Mouse (Mus musculus) embryonic facial prominence, embryonic 13.5 days (tissue): ENCODE measurements around the gene Tnfrsf4. TPM values are rescaled to one million over a fixed set of nuclear protein-coding genes. Genes with fewer than 3 reads are reported as not detected.

Experiments
- ATAC-seq: fragments of 200-750 bp; cut with Nextera tagmentation; 2 replicates; pipeline ENCODE4 v1.8.0; 2017; ENCODE audit warnings: low read depth; ENCODE audit not compliant: insufficient number of reproducible peaks, insufficient read depth, low FRiP score, low TSS enrichment
- H3K27ac ChIP-seq: fragments of 300-500 bp; sonication (generic); 2 replicates; pipeline ENCODE4 v1.5.1; 2015; ENCODE audit warnings: moderate library complexity, mild to moderate bottlenecking, inconsistent platforms
- H3K27me3 ChIP-seq: fragments of 300-500 bp; sonication (generic); 2 replicates; pipeline ENCODE4 v1.6.1; 2015; ENCODE audit warnings: mild to moderate bottlenecking, inconsistent platforms
- H3K36me3 ChIP-seq: fragments of 300-500 bp; sonication (generic); 2 replicates; pipeline ENCODE4 v1.6.1; 2015; ENCODE audit warnings: mild to moderate bottlenecking, inconsistent platforms
- H3K4me1 ChIP-seq: fragments of 300-500 bp; sonication (generic); 2 replicates; pipeline ENCODE4 v1.6.1; 2015; ENCODE audit warnings: inconsistent platforms
- H3K4me2 ChIP-seq: fragments of 300-500 bp; sonication (generic); 2 replicates; pipeline ENCODE4 v1.6.1; 2015; ENCODE audit warnings: moderate library complexity, mild to moderate bottlenecking, inconsistent platforms
- H3K4me3 ChIP-seq: fragments of 300-500 bp; sonication (generic); 2 replicates; pipeline ENCODE4 v1.5.1; 2015; ENCODE audit warnings: mild to moderate bottlenecking, inconsistent platforms
- H3K9ac ChIP-seq: fragments of 300-500 bp; sonication (generic); 2 replicates; pipeline ENCODE4 v1.6.1; 2015; ENCODE audit warnings: mild to moderate bottlenecking, inconsistent platforms
- H3K9me3 ChIP-seq: fragments of 300-500 bp; sonication (generic); 2 replicates; pipeline ENCODE4 v1.6.1; 2016; ENCODE audit warnings: inconsistent platforms
- WGBS: fragments of 180-500 bp; shearing (Covaris S2); methylation state at CpG from one replicate; pipeline ENCODE4 v1.1.7; 2015; ENCODE audit warnings: mixed read lengths; 5-methylcytosine and 5-hydroxymethylcytosine counted together
- polyA plus RNA-seq: library from polyadenylated mRNA; unstranded; fragments of >200 nt; fragmentation: Nextera tagmentation; extraction: Ambion mirVana; gene quantifications from 2 replicates; pipeline ENCODE4 v1.2.1, GENCODE M21; 2015

Tnfrsf4 gene
- polyA plus RNA-seq, 1 experiment from 2014 or later = 1.3 TPM

DNA sequence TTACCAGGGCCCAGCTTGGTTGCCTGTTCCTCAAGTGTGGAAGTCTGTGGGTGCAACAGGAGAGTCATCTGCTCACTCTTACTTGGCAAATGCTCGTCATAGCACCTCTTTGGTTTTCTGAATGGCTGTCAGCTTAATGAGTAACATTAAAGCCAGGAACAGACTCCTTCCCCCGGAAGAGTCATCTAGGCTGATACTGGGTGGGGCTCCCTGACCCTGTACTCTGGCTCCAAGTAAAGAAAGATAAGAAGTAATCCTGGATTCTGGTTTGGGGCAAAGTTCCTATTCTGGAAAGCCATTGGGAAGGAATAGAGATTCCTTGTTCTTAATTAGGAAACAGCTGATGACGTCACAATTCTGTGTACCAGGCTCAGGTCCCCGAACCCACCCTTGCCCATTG is 40.5 kb downstream of the Tnfrsf4 start:
- Histone ChIP-seq H3K36me3 (no peaks in the 10 kb centered on the region), H3K27me3 (no peaks in the 10 kb centered on the region), H3K4me3 (no peak overlapping the region), H3K4me1 (no peaks in the 10 kb centered on the region), H3K9ac (no peak overlapping the region), H3K9me3 (no peaks in the 10 kb centered on the region), H3K27ac (no peak overlapping the region), H3K4me2 (no peak overlapping the region)
- no peak for ATAC-seq
- WGBS = 79% methylated on average over 4 of the region's 4 CpGs

DNA sequence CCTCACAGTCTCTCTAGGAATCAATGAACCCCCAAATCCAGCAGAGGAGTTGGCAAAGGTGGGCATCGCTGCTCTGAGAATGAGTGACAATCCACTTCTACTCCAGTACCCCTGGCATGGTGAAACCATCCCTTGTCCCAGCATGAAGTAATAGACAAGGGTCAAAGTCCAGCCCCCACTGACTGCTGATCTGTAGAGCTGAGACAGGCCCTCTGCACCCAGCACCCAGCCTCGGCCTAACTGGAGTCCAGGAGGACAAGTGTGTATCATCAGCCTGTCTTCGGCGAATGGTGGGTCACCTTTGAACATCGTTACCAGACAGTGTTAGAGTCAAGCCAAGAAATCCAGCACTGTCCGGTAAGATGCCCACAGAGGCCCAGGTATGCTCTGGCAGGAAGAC is 41.0 kb downstream of the Tnfrsf4 start:
- Histone ChIP-seq H3K9me3 (no peaks in the 10 kb centered on the region), H3K36me3 (no peaks in the 10 kb centered on the region), H3K4me1 (no peaks in the 10 kb centered on the region), H3K4me2 (no peak overlapping the region), H3K27me3 (no peaks in the 10 kb centered on the region), H3K27ac (no peak overlapping the region), H3K4me3 (no peak overlapping the region), H3K9ac (no peak overlapping the region)
- ATAC-seq = no peak
- 91% methylated on average over 6 of the region's 6 CpGs for WGBS

DNA sequence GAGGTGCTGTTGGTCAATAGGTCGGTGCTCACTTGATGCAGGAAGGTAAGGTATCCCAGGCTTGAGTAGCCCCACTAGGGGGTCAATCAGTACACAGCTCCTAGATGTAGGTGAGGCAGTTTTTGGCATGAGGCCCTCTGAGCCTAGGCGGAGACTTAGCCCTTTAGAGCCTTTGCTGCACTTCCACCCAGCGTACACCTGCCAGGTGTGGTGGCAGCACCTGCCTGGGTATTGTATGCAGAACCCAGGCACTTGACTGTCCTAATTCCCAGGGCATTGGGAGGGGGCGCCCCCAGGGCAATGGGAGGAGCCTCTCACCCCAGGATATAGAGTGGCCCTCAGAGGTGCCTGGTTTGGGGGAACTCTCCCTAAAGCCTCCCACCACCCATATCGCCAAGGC is 41.5 kb downstream of the Tnfrsf4 start:
- whole genome bisulfite sequencing = 92% methylated on average over 5 of the region's 5 CpGs
- H3K27ac ChIP-seq = no peak overlapping the region
- 0 out of 2 replicates have a peak overlapping the region, but pooled peaks have one; percentile 47 for H3K4me2 ChIP-seq
- no peaks in the 10 kb centered on the region for H3K36me3 ChIP-seq
- ATAC-seq = no peak
- H3K4me3 ChIP-seq = no peak overlapping the region
- H3K27me3 ChIP-seq = no peaks in the 10 kb centered on the region
- no peaks in the 10 kb centered on the region for H3K4me1 ChIP-seq
- no peak overlapping the region for H3K9ac ChIP-seq
- H3K9me3 ChIP-seq = no peaks in the 10 kb centered on the region

DNA sequence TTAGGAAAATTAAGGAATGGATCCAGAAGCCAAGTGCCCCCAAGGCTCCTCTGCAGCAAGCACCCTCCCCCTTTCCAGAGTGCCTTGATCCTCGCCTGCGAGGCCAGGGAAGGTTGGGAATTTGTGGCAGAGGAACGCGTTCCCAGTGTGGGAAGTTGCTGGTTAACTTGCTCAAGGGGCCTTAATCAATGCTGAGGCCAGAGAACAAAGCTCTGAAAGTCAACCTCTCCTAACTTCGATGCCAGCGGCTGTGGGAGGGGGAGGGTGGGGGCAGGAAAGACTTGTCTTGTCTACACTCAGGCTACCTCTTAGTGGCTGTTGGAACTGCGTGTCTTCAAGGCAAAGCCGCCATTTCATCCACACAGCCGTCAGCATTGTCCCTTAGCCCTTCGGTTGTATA is 44.1 kb downstream of the Tnfrsf4 start:
- Histone ChIP-seq H3K36me3 (no peaks in the 10 kb centered on the region), H3K4me3 (peak overlapping the region; percentile 40), H3K27ac (peak overlapping the region; percentile 89; the same call in 1 of the 2 replicates), H3K4me2 (peak overlapping the region; percentile 47), H3K9ac (peak overlapping the region; percentile 47), H3K4me1 (no peaks in the 10 kb centered on the region), H3K9me3 (no peaks in the 10 kb centered on the region), H3K27me3 (no peaks in the 10 kb centered on the region)
- no peak for ATAC-seq
- WGBS = 28% methylated on average over 10 of the region's 10 CpGs

DNA sequence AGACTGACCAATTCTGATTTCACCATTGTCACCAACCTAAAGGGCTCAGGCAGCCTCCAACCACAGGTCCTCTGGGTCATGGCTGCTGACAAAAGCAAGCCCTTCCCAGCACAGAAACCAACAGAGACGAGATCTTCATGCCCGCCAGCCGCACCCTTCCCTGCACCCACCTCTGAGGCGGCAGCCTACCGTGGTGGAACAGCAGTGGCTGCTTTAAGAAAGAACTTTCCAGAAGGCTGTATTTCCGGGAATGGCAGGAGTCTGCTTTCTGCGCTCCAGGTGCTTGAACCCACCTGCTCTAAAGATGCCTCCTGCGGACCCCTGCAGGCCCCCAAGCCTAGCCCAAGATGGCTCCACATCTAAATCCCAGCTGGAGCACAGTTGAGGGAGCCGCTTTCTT is 45.2 kb downstream of the Tnfrsf4 start:
- no peak for ATAC-seq
- H3K4me1 ChIP-seq = no peaks in the 10 kb centered on the region
- no peaks in the 10 kb centered on the region for H3K27me3 ChIP-seq
- H3K9me3 ChIP-seq = no peaks in the 10 kb centered on the region
- H3K36me3 ChIP-seq = no peaks in the 10 kb centered on the region
- H3K4me3 ChIP-seq = peak overlapping the region; percentile 40
- H3K9ac ChIP-seq = peak overlapping the region; percentile 69
- 66% methylated on average over 9 of the region's 9 CpGs for WGBS
- peak overlapping the region; percentile 89 for H3K27ac ChIP-seq
- H3K4me2 ChIP-seq = peak overlapping the region; percentile 47

DNA sequence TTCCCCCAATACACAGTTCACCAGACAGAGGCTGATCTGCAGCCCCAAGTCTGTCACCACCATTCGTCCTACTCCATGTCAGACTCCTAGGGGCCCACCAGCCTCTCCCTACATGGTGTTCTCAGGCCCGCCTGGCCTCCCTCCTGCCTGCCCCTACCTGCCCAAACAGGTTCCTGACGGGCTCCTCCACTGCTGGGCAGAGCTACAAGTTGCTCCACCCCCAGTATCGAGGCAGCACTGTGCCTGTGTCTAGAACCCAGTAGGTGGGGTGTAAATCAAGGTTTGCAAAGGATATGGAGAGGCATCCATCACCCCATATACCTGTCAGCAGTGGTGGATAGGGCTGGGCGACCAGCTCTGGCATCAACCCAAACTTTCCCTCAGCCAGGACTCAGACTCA is 45.6 kb downstream of the Tnfrsf4 start, which contains the start of gene Ttll10:
TSS of gene Ttll10 (minus strand) at position 154 of the 400 bp plus-strand sequence.
- peak within 1 kb of the TSS; percentile 69 for H3K9ac ChIP-seq
- whole genome bisulfite sequencing = 44% methylated on average over 5 of the region's 5 CpGs
- no peaks in the 10 kb centered on the region for H3K4me1 ChIP-seq
- peak within 1 kb of the TSS; percentile 89 for H3K27ac ChIP-seq
- no peaks in the 10 kb centered on the region for H3K36me3 ChIP-seq
- H3K4me3 ChIP-seq = peak within 1 kb of the TSS; percentile 40
- H3K27me3 ChIP-seq = no peaks in the 10 kb centered on the region
- no peaks in the 10 kb centered on the region for H3K9me3 ChIP-seq
- peak; percentile 79 for ATAC-seq
- H3K4me2 ChIP-seq = peak within 1 kb of the TSS; percentile 47

DNA sequence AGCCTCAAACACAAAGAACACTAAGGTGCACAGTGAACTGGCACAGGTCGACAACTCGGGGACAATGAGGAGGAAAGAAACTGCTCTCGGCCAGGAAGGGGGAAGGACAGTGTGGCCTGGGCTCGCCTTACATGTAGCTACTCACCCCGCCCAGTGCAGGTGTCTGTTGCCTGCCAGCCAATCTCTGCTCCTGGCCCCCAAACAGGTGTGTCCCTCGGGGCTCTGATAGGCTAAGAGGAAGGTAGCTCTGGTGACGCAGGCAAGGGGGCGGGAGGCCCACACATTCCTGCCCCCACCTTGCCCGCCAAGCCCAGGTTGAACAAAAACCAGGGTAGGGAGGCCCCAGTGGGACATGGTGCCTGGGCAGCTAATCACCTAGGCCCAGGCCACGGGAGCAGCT is 46.1 kb downstream of the Tnfrsf4 start:
- H3K4me1 ChIP-seq = no peaks in the 10 kb centered on the region
- H3K9ac ChIP-seq = peak overlapping the region; percentile 69
- 28% methylated on average over 10 of the region's 10 CpGs for WGBS
- H3K9me3 ChIP-seq = no peaks in the 10 kb centered on the region
- peak; percentile 86 for ATAC-seq
- H3K4me3 ChIP-seq = peak overlapping the region; percentile 40
- H3K36me3 ChIP-seq = no peaks in the 10 kb centered on the region
- H3K27me3 ChIP-seq = no peaks in the 10 kb centered on the region
- peak overlapping the region; percentile 47 for H3K4me2 ChIP-seq
- peak overlapping the region; percentile 89 for H3K27ac ChIP-seq

DNA sequence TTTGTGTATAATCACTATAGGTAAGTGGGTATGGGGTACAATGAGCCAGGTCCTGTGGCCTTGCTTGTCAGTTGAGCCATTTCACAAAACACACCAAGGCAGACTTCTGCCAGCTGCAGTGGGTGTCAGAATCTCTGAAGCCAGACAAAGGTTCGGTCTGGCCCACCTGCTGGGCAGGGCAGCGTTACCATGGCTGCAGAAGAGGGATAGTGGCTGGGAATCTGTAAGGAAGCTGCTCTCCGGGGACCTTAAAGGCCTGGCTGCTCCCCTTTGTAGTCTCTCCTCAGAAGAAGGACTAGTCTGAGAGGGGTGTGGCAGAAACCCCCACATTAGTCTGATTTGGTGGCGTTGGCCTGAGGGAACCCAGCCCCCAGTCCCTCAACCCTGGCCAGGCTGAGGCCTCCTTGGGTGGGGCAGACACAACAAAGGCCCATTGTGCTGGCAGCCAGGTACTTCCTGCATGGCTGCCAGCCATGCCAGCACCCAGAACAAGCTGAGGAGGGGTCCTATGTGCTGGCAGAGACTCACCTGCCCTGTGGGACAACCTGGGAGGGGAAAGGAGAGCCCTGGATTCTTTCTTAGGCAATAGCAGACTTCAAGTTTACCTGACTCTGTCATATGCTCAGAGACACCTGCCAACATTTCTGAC is 50.3 kb downstream of the Tnfrsf4 start:
- H3K4me3 ChIP-seq = no peak overlapping the region
- no peaks in the 10 kb centered on the region for H3K27me3 ChIP-seq
- H3K9me3 ChIP-seq = no peaks in the 10 kb centered on the region
- 0 out of 2 replicates have a peak, but pooled peaks cover 4% of the 10 kb centered on the region for H3K4me1 ChIP-seq
- no peak for ATAC-seq
- no peak overlapping the region for H3K9ac ChIP-seq
- H3K27ac ChIP-seq = peak overlapping the region; percentile 36
- no peak overlapping the region for H3K4me2 ChIP-seq
- no peaks in the 10 kb centered on the region for H3K36me3 ChIP-seq
- WGBS = 9% methylated on average over 4 of the region's 4 CpGs

DNA sequence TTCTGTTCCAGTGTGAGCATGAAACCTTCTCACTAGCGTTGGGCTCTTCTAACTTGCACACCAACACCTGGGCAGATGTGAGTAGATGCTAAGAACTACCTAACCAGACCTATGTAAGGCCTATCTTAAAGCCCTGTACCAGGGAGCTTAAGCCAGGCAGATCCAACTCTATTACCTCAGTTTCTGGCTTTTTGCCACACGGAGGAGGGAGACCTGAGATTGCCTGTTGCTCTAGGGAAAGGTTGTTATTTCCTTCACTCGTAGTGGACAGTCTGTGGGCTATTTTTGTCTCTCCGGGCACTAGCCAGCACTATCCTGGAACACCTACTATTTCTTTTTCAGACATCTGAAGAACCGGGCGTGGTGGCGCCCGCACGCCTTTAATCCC is 50.9 kb downstream of the Tnfrsf4 start:
- Histone ChIP-seq H3K4me1 (0 out of 2 replicates have a peak, but pooled peaks cover 4% of the 10 kb centered on the region), H3K4me3 (no peak overlapping the region), H3K36me3 (no peaks in the 10 kb centered on the region), H3K9ac (no peak overlapping the region), H3K9me3 (no peaks in the 10 kb centered on the region), H3K27me3 (no peaks in the 10 kb centered on the region), H3K4me2 (no peak overlapping the region), H3K27ac (peak overlapping the region; percentile 36; the same call in 1 of the 2 replicates)
- WGBS = 82% methylated on average over 9 of the region's 9 CpGs
- ATAC-seq = no peak

DNA sequence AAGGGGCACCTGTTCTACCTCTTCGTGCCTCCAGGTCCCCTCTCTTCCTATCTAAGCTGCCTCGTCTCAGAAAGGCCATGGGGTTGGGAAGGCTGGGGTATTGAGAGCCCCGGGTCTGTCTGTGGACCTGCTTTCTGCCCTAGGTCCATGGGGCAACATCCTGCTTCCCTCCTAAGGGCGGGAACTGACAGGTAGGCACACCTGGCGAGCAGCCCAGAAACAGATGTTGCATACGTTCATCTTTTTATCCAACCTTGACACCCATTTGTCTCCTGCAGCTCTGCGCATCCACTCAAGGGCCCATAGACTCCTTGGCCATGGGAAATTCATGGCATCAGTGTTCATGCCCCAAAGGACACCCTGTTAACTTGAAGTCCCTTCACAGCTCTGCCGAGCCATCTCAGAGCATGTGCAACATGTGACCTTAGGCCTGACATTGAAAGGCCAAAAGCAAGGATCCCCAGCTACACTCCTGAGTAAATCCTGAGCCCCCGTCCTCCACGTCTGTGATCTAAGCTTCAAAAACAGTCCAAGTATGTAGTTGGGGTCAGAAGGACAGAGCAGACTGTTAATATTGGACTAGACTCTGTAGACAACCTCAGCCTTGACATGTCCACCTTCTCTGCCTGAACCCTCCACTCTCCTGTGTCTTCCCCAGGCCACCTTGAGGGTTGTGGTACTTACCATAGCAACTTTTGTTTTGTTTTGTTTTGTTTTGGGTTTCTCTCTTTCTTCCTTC is 51.7 kb downstream of the Tnfrsf4 start:
- Histone ChIP-seq H3K36me3 (no peaks in the 10 kb centered on the region), H3K9me3 (no peaks in the 10 kb centered on the region), H3K9ac (no peak overlapping the region), H3K4me3 (no peak overlapping the region), H3K4me1 (peaks cover 8% of the 10 kb centered on the region), H3K27me3 (no peaks in the 10 kb centered on the region), H3K27ac (no peak overlapping the region), H3K4me2 (no peak overlapping the region)
- 81% methylated on average over 10 of the region's 10 CpGs for WGBS
- no peak for ATAC-seq
